Mouse (Mus musculus) heart, adult 2 months (tissue): ENCODE data around the gene Ddx47.

Source experiments
- CTCF ChIP-seq: fragments of 200-600 bp; IDR thresholded peaks from 2 replicates; pipeline ENCODE4 v1.8.1; 2022; ENCODE audit warnings: antibody characterized with exemption, mild to moderate bottlenecking, moderate library complexity
- EP300 ChIP-seq: fragments of 200-500 bp; IDR thresholded peaks from 2 replicates; pipeline ENCODE4 v1.6.1; 2011; ENCODE audit warnings: low read depth, low read length, control low read depth; ENCODE audit not compliant: insufficient read depth
- POLR2A ChIP-seq: fragments of 200-500 bp; IDR thresholded peaks from 2 replicates; pipeline ENCODE4 v1.6.1; 2011; ENCODE audit warnings: mild to moderate bottlenecking, low read depth, low read length, control low read depth; ENCODE audit not compliant: insufficient read depth

GRCm38 (mm10) chr6:134994031-134994651 is 17.3 kb upstream of the Ddx47 start:
- TF ChIP-seq CTCF (no peak), POLR2A (no peak), EP300 (no peak)
